18 mouse cellular contexts compared by ENCODE assay signal in genomic region chr7:70930911-70931310, GRCm38 (mm10).
DNase-seq lines count a peak whose midpoint lies in the region; ATAC-seq and TF ChIP-seq lines count a peak whose summit lies in the region.
"Had no signal": no experiment of that assay in that cellular context is flagged by ENCODE, and none has a peak within 500 bp of the region (broad histone marks: within the 10 kb centered on the region; RNA-seq: fewer than 3 reads in every experiment).

No protein-coding gene starts in this region.

- DNase-seq in adrenal gland, adult 2 months: peak; percentile 20
- DNase-seq in adrenal gland, postnatal 14 days: no peak
- peak; percentile 54 for DNase-seq in liver, adult 2 months (ENCODE audit: extremely low read depth, low read depth, low spot score)
- peak; percentile 81 for DNase-seq in embryo, embryonic 9.5 days (ENCODE audit: extremely low spot score)
- DNase-seq in liver, embryonic 14.5 days (ENCODE audit: low read depth in 3 of 3, low spot score in 3 of 3): no peak
- DNase-seq in heart, adult 11 months: no peak
- DNase-seq in cerebellum, postnatal 10 days: no peak
- DNase-seq: cerebellum, adult 9-11 months; left cerebral cortex, postnatal 4 days; lung, adult 2 months; right cerebral cortex, postnatal 14 days had no signal

- TF ChIP-seq POLR2A in liver, adult 2 months (IDR thresholded peaks at IDR 0.05; ENCODE audit: extremely low read depth, insufficient read depth, low read length): no peak

- 11% methylated on average over 6 of the region's 6 CpGs for WGBS in liver, adult 2 months
- 15% methylated on average over 6 of the region's 6 CpGs for WGBS in liver, embryonic 12.5 days (ENCODE audit: insufficient replicate concordance)
- WGBS in liver, embryonic 14.5 days (ENCODE audit: insufficient replicate concordance): 13% methylated on average over 6 of the region's 6 CpGs

- no peaks in the 10 kb centered on the region for H3K36me3 ChIP-seq in liver, adult 2 months (ENCODE audit: control insufficient read depth, insufficient read depth, low read length)
- no peaks in the 10 kb centered on the region for H3K36me3 ChIP-seq in liver, embryonic 12.5 days
- no peaks in the 10 kb centered on the region for H3K36me3 ChIP-seq in liver, embryonic 14.5 days (replicated peaks; ENCODE audit: control insufficient read depth, insufficient read depth, low read depth)
- H3K36me3 ChIP-seq: embryonic facial prominence, embryonic 13.5 days; forebrain, embryonic 12.5 days; neural tube, embryonic 13.5 days had no signal

- H3K4me3 ChIP-seq in liver, adult 2 months (ENCODE audit: insufficient read depth, low read depth, low read length): no peak overlapping the region
- no peak overlapping the region for H3K4me3 ChIP-seq in liver, embryonic 12.5 days
- no peak overlapping the region for H3K4me3 ChIP-seq in liver, embryonic 14.5 days (ENCODE audit: insufficient read depth in 1 of 2, low read depth in 2 of 2, low read length in 2 of 2)
- H3K4me3 ChIP-seq: embryonic facial prominence, embryonic 13.5 days; forebrain, embryonic 12.5 days; neural tube, embryonic 13.5 days had no signal

- TF ChIP-seq CTCF in liver, adult 2 months (IDR thresholded peaks at IDR 0.05; ENCODE audit: low read depth, low read length): peak; percentile 19; the same call in 1 of the 2 replicates
- TF ChIP-seq CTCF in liver, embryonic 14.5 days (IDR thresholded peaks at IDR 0.05; ENCODE audit: low read depth): peak; percentile 24; the same call in 1 of the 2 replicates

- no peak for ATAC-seq in liver, embryonic 12.5 days
- ATAC-seq in liver, embryonic 14.5 days (ENCODE audit: insufficient read depth): no peak
- ATAC-seq: hindbrain, postnatal 0 days; Patski had no signal

- H3K79me2 ChIP-seq in liver, adult 2 months (ENCODE audit: control insufficient read depth, insufficient read depth, low read length): no peaks in the 10 kb centered on the region

- H3K27me3 ChIP-seq in liver, adult 2 months (ENCODE audit: control insufficient read depth, insufficient read depth, low read length): no peaks in the 10 kb centered on the region
- no peaks in the 10 kb centered on the region for H3K27me3 ChIP-seq in liver, embryonic 12.5 days (replicated peaks)
- H3K27me3 ChIP-seq in liver, embryonic 14.5 days (ENCODE audit: control insufficient read depth, insufficient read depth, low read length): no peaks in the 10 kb centered on the region
- H3K27me3 ChIP-seq: forebrain, embryonic 12.5 days; neural tube, embryonic 13.5 days; Patski had no signal

- no peak for TF ChIP-seq EP300 in liver, embryonic 14.5 days (IDR thresholded peaks at IDR 0.05; ENCODE audit: low read depth)

- peaks cover 1% of the 10 kb centered on the region; the same call in 1 of the 2 replicates for H3K4me1 ChIP-seq in liver, adult 2 months (ENCODE audit: control insufficient read depth, insufficient read depth, low read length)
- no peaks in the 10 kb centered on the region for H3K4me1 ChIP-seq in liver, embryonic 12.5 days
- no peaks in the 10 kb centered on the region for H3K4me1 ChIP-seq in liver, embryonic 14.5 days (replicated peaks; ENCODE audit: control insufficient read depth in 2 of 2, insufficient read depth in 2 of 2, low read length in 1 of 2)
- H3K4me1 ChIP-seq: embryonic facial prominence, embryonic 13.5 days had no signal

- H3K9ac ChIP-seq in liver, adult 2 months (ENCODE audit: low read depth, low read length): no peak overlapping the region
- no peak overlapping the region for H3K9ac ChIP-seq in liver, embryonic 12.5 days
- H3K9ac ChIP-seq in liver, embryonic 14.5 days (replicated peaks): no peak overlapping the region
- H3K9ac ChIP-seq: embryonic facial prominence, embryonic 13.5 days; forebrain, embryonic 12.5 days; neural tube, embryonic 13.5 days had no signal

- no peak overlapping the region for H3K4me2 ChIP-seq in liver, embryonic 12.5 days
- H3K4me2 ChIP-seq in liver, embryonic 14.5 days (ENCODE audit: low read depth): no peak overlapping the region
- H3K4me2 ChIP-seq: embryonic facial prominence, embryonic 13.5 days; forebrain, embryonic 12.5 days had no signal

- H3K27ac ChIP-seq in liver, adult 2 months (replicated peaks; ENCODE audit: insufficient read depth, low read depth, low read length): 0 out of 2 replicates have a peak overlapping the region, but pooled peaks have one; percentile 21
- H3K27ac ChIP-seq in liver, embryonic 12.5 days: no peak overlapping the region
- H3K27ac ChIP-seq in liver, embryonic 14.5 days: no peak overlapping the region
- H3K27ac ChIP-seq: embryonic facial prominence, embryonic 13.5 days; forebrain, embryonic 12.5 days; hindbrain, postnatal 0 days; macrophage; neural tube, embryonic 13.5 days had no signal

- H3K9me3 ChIP-seq in liver, embryonic 12.5 days (replicated peaks): no peaks in the 10 kb centered on the region
- H3K9me3 ChIP-seq in liver, embryonic 14.5 days (ENCODE audit: control insufficient read depth, low read length): no peaks in the 10 kb centered on the region; the same call in 1 of the 2 replicates

Comparison
In these comparisons a context has a peak if more than half of its experiments do, and no peak if none do; other contexts are left out.
1. DNase-seq: peak in adrenal gland, adult 2 months (single experiment), liver, adult 2 months (single experiment) and embryo, embryonic 9.5 days (single experiment); none in adrenal gland, postnatal 14 days (single experiment), liver, embryonic 14.5 days (0 of 3), heart, adult 11 months (single experiment) and cerebellum, postnatal 10 days (0 of 2).